Mouse (Mus musculus): ENCODE measurements around the gene Romo1. TPM values are rescaled to one million over a fixed set of nuclear protein-coding genes. Genes with fewer than 3 reads are reported as not detected.
"Not testable (repeated sequence)": the region's sequence is repeated elsewhere in the genome, so short reads cannot be mapped to it uniquely, and the experiment has no call there.

The Romo1 gene
- total RNA-seq, 1 experiment from 2014 or later: 5.5 TPM

DNA sequence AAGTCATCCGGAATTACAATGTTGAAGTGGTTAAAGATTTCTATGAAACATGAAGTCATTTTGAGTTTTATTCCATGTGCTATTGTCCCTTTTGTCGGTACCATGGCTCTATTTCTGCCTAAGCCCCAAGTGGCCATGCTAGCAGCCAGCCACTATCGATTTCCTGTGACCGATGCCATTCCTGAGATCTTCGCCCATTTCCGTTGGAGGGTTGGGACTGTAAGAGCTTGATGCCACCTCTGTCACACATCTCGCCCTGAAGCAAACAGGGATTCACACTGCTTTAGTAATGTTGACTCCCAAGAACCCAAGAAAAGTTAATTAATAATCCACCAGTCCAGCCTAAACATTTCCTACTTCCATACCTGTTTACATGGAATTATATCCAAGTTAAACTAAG, 33.8 kb downstream of the Romo1 start:
- no peak for ATAC-seq (ENCODE audit: extremely low read depth, insufficient number of reproducible peaks, low FRiP score, poor library complexity, severe bottlenecking)

GRCm38 (mm10) chr2:156179046-156179795, 35.4 kb downstream of the Romo1 start:
- peak; percentile 52 for ATAC-seq (ENCODE audit: extremely low read depth, insufficient number of reproducible peaks, low FRiP score, poor library complexity, severe bottlenecking)

DNA sequence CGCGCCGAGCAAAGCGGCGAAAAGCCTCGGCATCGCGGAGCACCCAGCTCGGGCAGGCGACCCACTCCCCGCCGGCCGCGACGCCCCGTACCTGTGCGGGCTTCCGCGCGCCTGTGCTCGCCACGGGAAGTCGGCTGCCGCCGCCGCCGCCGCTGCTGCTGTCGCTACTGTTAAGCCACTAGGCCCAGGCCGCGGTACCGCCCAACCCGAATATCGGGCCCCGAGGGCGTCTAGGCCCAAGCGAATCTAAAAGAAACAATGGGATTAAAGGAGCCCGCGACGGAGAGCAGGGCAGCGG, 35.9 kb downstream of the Romo1 start:
- no peak for ATAC-seq (ENCODE audit: extremely low read depth, insufficient number of reproducible peaks, low FRiP score, poor library complexity, severe bottlenecking)

GRCm38 (mm10) chr2:156180094-156180821, 36.4 kb downstream of the Romo1 start, which contains the start of gene Rbm39:
Gene Rbm39, minus strand, starts transcription at chr2:156180238.
- ATAC-seq (ENCODE audit: extremely low read depth, insufficient number of reproducible peaks, low FRiP score, poor library complexity, severe bottlenecking): peak; percentile 90

DNA sequence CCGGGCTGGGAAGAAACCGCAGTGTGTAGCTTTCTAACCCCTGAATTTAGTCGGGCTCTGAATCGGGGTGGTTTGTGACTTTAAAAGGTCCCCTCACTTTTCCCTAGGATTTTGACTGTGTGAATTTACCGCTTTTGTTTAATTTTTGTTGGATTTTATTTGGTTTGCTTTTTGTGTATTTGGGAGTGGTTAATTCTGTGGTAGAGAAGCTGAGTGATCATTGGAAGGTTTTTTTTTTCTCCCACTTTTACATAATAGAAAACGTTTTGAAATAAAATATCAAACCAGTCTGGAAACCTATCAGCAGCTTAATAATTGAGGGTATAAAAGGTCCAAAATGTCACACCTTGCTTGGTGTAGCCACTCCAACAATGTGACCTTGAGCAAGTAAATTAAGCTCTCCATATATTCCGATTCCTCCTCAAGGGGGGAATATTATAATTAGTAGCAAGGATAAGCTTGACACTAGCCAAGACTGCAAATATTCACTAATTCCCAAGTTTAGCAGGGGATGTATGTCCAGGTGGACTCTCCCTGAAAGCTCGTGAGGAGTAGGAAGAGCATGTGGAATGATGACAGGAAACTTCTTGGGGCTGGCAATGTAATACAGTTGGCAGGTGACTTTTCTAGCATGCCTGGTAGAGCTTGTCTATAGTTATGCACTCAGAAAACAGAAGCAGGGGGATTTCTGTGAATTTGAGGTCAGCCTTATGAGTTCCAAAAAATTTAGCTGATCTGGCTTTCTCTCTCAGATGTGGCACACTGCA, 37.2 kb downstream of the Romo1 start:
- no peak for ATAC-seq (ENCODE audit: extremely low read depth, insufficient number of reproducible peaks, low FRiP score, poor library complexity, severe bottlenecking)

GRCm38 (mm10) chr2:156181592-156181991, 37.8 kb downstream of the Romo1 start:
- ATAC-seq (ENCODE audit: extremely low read depth, insufficient number of reproducible peaks, low FRiP score, poor library complexity, severe bottlenecking): no peak

GRCm38 (mm10) chr2:156189241-156189640, 45.4 kb downstream of the Romo1 start:
- ATAC-seq (ENCODE audit: extremely low read depth, insufficient number of reproducible peaks, low FRiP score, poor library complexity, severe bottlenecking): not testable (repeated sequence)

DNA sequence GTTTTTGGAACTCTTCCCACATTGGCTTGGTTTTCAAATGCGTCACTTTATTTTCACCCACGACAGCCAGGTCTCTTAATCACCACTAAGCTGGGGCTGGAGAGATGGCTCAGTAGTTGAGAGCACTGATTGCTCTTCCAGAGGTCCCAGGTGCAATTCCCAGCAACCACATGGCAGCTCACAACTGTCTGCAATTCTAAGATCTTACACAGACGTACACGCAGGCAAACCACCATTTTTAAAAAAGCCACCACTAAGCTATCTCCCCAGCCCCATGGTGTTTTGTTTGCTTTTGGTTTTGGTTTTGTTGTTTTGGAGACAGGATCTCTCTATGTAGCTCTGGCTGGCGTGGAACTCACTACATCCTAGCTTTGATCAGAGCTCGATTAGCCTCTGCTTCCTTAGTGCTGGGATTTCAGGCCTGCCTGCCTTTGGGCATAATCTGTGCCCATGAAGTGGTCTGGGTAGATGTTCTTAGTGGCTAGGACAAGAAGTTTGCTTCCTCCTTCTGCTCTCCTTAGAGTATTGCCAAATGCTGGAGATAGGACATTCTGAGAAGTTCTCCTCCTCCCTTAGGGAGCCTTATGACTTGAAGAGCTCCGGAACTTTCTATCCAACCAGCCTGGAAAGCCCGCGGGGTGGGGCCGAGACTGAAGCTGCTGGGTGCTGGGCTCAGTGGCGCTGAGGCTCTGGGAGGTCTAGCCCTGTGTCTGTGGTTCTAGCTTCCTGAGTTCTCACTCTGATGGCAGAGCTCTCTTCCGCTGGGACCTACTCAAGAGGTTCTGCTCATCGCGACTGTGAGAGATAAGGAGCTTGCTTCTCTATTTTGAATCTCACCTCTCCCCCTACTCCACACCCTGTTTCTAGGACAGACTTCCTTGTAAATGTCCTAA, 46.4 kb downstream of the Romo1 start:
- ATAC-seq (ENCODE audit: extremely low read depth, insufficient number of reproducible peaks, low FRiP score, poor library complexity, severe bottlenecking): peak; percentile 80

GRCm38 (mm10) chr2:156191540-156191939, 47.7 kb downstream of the Romo1 start:
- ATAC-seq (ENCODE audit: extremely low read depth, insufficient number of reproducible peaks, low FRiP score, poor library complexity, severe bottlenecking): no peak

DNA sequence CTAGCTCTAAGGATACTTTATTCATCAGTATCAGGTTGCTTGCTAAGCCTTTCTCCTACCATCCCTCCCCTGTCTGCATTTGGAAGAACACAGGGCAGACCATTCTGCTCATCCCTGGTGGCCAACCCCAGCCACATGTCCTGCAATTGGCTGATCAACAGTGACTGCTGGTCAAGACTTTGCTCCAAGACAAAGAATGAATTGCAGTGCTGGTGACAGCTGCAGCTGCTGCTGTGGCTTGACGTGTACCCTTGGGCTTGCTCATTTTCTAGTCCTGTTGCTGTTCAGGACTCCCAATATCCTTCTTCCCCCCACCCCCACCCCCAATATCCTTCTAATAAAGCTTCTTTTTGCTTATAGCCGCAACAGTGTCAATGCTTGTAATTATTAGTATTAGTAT, 48.2 kb downstream of the Romo1 start:
- no peak for ATAC-seq (ENCODE audit: extremely low read depth, insufficient number of reproducible peaks, low FRiP score, poor library complexity, severe bottlenecking)

DNA sequence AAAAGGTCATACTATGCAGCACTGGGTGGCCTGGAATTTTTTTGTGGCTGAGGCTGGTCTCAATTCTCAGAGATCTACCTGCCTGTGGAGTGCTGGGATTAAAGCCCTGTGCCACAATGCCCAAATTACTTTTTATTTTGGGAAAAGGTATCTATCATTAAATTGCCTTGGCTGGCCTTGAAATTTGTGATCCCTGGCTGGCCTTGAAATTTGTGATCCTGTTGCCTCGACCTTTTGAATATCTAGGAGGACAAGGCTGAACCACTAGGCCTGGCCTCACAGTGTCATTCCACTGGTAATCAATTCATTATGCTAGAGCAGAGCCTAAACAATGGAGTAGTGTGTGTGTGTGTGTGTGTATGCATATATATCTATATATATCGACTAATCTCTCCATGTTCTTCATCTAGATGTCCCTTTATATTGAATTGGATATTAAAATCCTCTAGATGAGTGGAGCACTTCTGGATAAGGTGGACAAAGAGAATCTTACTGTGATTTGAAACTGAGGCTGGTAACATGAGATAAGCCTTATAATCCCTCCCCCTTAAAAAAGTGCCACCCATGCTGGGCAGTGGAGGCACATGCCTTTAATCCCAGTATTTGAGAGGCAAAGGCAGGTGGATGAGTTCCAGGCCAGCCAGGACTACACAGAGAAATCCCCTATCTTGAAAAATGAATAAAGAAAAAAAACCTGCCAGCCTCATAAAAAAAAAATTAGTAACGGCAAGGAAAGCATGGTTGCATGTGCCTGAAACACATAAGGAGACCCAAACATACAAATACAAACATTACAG, 49.4 kb downstream of the Romo1 start:
- ATAC-seq (ENCODE audit: extremely low read depth, insufficient number of reproducible peaks, low FRiP score, poor library complexity, severe bottlenecking): no peak

- no peak for ATAC-seq (ENCODE audit: extremely low read depth, insufficient number of reproducible peaks, low FRiP score, poor library complexity, severe bottlenecking)
Observed at GRCm38 (mm10) chr2:156194571-156194970, 50.7 kb downstream of the Romo1 start.

Other genes with a start within 250 kb of the Romo1 start
- 20.6 and 23.1 TPM in 2 replicates for gene Uqcc1, start 213.7 kb upstream of the Romo1 start, total RNA-seq (2017)
- not detected in 2 replicates for gene Gm15557, start 203.3 kb upstream of the Romo1 start, total RNA-seq (2017)
- gene Gdf5, start 198.7 kb upstream of the Romo1 start, total RNA-seq (2017): not detected in 2 replicates
- 66.2 and 69.1 TPM in 2 replicates for gene Cep250, start 187.6 kb upstream of the Romo1 start, total RNA-seq (2017)
- 1.1 and 1.4 TPM in 2 replicates for gene 6430550D23Rik, start 136.1 kb upstream of the Romo1 start, total RNA-seq (2017)
- gene Ergic3, start 136.0 kb upstream of the Romo1 start, total RNA-seq (2017): 61.0 and 68.6 TPM in 2 replicates
- not detected in 2 replicates for gene Fer1l4, start 91.1 kb upstream of the Romo1 start, total RNA-seq (2017)
- gene Spag4, start 78.9 kb upstream of the Romo1 start, total RNA-seq (2017): 0.37 and 1.4 TPM in 2 replicates
- 111 and 113 TPM in 2 replicates for gene Cpne1, start 32.1 kb upstream of the Romo1 start, total RNA-seq (2017)
- 22.5 and 29.3 TPM in 2 replicates for gene Rbm12, start 32.1 kb upstream of the Romo1 start, total RNA-seq (2017)
- gene Gm28036, start 16.9 kb upstream of the Romo1 start, total RNA-seq (2017): 34.1 and 36.1 TPM in 2 replicates
- 22.2 and 26.5 TPM in 2 replicates for gene Nfs1, start 147 bp downstream of the Romo1 start, total RNA-seq (2017)
- 1,446 and 1,484 TPM in 2 replicates for gene Rbm39, start 36.2 kb downstream of the Romo1 start, total RNA-seq (2017)
- gene Phf20, start 52.4 kb downstream of the Romo1 start, total RNA-seq (2017): 42.7 and 80.4 TPM in 2 replicates
- 18.7 and 37.0 TPM in 2 replicates for gene Cnbd2, start 168.3 kb downstream of the Romo1 start, total RNA-seq (2017)
- 55.2 and 82.9 TPM in 2 replicates for gene Scand1, start 168.7 kb downstream of the Romo1 start, total RNA-seq (2017)